Mouse (Mus musculus) CD8-positive naive resting alpha-beta T cell, adult 57 days (primary cell): ENCODE results near the gene Pnkp. TPM values are rescaled to one million over a fixed set of nuclear protein-coding genes. Genes with fewer than 3 reads are reported as not detected.

Experiments used
- total RNA-seq: library from RNA; stranded (reverse); gene quantifications from one replicate; pipeline ENCODE4 v1.2.4, GENCODE M21; 2023

Pnkp gene
- total RNA-seq: 46.8 TPM

GRCm38 (mm10) chr7:44857042-44857552 lies at the start of gene Pnkp:
Pnkp (plus strand) TSS chr7:44857139.

DNA sequence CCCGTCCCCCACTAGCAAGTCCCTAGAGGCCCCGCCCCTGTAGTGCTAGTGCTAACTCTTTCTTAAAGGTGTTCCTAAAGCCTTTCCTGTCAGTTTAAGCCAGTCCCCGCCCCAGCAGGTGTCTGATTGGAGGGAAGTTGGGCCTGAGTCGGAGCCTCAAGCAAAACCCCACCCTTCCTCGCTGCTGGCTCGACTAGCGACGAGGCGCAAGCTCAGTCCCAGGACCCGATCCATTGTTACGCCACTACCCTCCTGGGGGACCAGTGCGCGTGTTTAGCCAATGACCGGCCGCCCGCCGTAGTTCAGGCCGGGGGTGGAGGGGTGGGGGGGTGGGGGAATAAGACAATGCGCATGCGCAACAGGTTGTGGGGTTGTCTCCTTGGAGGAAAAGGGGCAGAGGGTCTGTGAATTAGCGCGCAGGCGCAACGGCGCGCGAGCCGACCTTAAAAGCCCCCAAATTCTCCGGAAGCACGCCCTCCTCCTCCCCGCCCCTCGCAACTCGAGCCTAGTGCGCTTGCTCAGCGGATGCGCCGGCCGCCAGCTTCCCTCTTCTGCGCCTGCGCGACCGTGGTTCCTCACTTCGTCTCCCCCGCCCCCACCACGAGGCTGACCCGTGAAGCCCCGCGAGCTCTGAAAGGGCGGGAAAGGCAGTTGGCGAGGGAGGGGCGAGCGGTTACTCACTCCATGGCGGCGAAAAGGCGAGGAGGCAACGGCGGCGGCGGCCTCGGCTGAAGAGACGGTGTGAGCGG lies 41.0 kb upstream of the Pnkp start, which contains the start of the genes Nup62 and Il4i1:
Nup62 (plus strand) TSS at position 368 of the 749 bp plus-strand sequence.
Il4i1 (plus strand) TSS at position 667 of the 749 bp plus-strand sequence.

DNA sequence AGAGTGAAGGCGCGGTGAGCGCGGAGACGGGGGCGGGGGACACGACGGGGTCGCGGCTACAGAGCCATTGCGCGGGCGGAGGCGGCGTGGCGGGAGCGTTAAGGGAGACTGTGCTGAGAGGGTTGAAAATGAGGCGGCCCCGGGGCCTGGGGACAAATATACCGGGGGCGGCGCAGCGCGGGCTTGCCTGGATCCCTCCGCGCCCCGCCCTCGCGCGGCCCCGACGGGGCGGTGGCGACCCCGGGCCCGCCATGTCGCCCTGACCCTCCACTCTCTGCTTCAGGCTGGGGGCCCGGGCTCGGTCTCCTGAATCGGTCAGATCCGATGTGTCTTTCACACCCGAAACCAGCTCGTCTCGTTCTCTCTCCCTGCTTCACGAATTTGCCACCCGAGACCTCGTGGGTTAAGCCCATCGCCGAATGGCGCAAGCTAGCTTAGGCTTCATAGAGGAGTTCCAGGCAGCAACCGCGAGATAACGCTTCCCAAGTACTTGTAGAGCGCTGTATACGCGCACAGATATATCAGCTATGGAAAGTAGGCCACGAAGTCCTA lies 40.4 kb upstream of the Pnkp start, which contains the start of gene Atf5:
Atf5 (minus strand) TSS at position 189 of the 552 bp plus-strand sequence.

GRCm38 (mm10) chr7:44848561-44849415 lies 8.2 kb upstream of the Pnkp start, which contains the start of the genes Akt1s1 and Tbc1d17:
Akt1s1 (plus strand) TSS chr7:44848991.
Tbc1d17 (minus strand) TSS chr7:44849079.

GRCm38 (mm10) chr7:44869697-44870528 lies 13.0 kb downstream of the Pnkp start, which contains the start of gene Ptov1:
Ptov1 (minus strand) TSS chr7:44869788.

DNA sequence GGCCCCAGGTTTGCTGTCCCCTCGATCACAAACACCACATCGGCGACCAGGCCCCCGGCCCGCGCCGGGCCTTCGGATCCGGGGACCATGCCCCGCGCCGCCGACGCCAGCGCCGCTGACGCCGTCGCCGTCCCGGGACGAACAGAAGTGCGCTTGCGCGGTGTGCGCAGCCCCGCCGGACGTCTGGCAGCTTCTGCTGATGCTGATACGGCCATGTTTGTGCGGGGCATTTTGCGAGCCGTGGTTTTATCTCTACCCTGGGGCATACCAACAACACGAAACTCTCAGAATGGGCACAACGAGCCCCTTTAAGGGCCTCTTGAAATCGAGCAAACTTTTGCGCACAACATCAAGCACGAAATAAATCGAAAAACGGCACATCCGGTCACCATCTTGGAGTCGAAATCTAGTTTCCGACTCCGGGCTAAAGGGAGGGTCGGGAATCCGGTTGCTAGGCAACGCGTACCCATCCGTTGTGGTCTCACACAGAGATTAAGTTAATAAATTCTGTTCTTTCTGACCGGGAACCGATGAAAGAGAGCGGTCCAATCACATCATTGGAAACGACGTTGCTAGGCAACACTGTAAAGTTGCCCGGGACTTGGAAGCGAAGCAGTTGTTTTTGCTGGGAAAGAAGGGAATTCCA lies 35.5 kb downstream of the Pnkp start, which contains the start of gene Med25:
Med25 (minus strand) TSS at position 437 of the 646 bp plus-strand sequence.

DNA sequence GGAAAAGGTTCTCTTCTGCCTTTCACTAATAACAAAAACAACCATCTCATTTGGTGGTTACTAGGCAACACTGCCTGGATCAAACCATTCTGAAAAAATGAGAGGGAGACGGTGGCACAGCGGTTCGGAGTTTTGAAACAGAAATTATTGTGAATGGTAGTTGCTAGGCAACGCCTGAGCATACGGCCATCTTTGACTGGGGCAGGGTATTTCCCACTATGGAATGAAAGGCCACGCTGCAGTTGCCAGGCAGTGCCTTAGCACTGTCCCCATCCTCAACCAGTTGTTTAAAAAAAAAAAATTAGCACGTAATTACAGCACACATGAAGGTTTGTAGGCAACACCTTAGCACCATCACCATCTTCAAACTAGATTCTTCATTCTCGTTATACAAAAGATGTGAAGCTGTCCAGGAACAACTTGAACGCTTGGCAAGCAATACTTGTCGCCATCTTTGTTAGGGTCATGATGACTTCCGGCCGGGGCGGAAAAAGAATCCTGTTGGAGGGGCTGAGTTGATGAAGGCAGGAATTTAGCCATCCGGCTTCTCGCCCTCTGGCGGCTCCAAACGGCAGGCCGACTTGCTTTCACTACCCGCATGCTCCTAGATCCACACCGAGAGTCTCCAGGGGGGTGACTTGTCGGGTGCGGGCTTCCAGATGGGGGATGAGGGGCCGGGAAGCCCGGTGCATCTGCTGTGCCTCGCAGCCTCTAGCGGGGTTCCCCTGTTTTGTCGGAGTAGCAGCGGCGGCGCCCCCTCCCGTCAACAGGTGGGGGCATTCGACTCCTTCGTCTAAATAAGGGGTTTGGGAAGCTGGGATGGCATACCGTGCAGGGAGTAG lies 38.9 kb downstream of the Pnkp start, which contains the start of gene Fuz:
Fuz (plus strand) TSS at position 487 of the 842 bp plus-strand sequence.

Other genes with a start within 250 kb of the Pnkp start
- gene Myh14, start 186.3 kb upstream of the Pnkp start, total RNA-seq: not detected
- gene Izumo2, start 148.4 kb upstream of the Pnkp start, total RNA-seq: not detected
- 74.9 TPM for gene Vrk3, start 108.7 kb upstream of the Pnkp start, total RNA-seq
- 1.3 TPM for gene Zfp473, start 106.1 kb upstream of the Pnkp start, total RNA-seq
- 45.1 TPM for gene Nup62, start 41.1 kb upstream of the Pnkp start, total RNA-seq
- gene Il4i1, start 40.8 kb upstream of the Pnkp start, total RNA-seq: 14.0 TPM
- 4.8 TPM for gene Atf5, start 40.5 kb upstream of the Pnkp start, total RNA-seq
- gene Akt1s1, start 8.1 kb upstream of the Pnkp start, total RNA-seq: 47.0 TPM
- gene Tbc1d17, start 8.1 kb upstream of the Pnkp start, total RNA-seq: 80.3 TPM
- 26.6 TPM for gene Ptov1, start 12.6 kb downstream of the Pnkp start, total RNA-seq
- 62.0 TPM for gene Med25, start 35.6 kb downstream of the Pnkp start, total RNA-seq
- 23.6 TPM for gene Fuz, start 38.9 kb downstream of the Pnkp start, total RNA-seq
- 88.4 TPM for gene Ap2a1, start 72.4 kb downstream of the Pnkp start, total RNA-seq
- gene Tsks, start 86.1 kb downstream of the Pnkp start, total RNA-seq: not detected
- not detected for gene Cpt1c, start 117.7 kb downstream of the Pnkp start, total RNA-seq
- gene Prmt1, start 129.4 kb downstream of the Pnkp start, total RNA-seq: 147 TPM
- gene Irf3, start 140.5 kb downstream of the Pnkp start, total RNA-seq: 127 TPM
- gene Bcl2l12, start 141.6 kb downstream of the Pnkp start, total RNA-seq: 20.4 TPM
- gene Scaf1, start 159.2 kb downstream of the Pnkp start, total RNA-seq: 77.3 TPM
- 11.4 TPM for gene Rras, start 160.8 kb downstream of the Pnkp start, total RNA-seq
- gene Prr12, start 195.7 kb downstream of the Pnkp start, total RNA-seq: 65.4 TPM
- gene Nosip, start 205.3 kb downstream of the Pnkp start, total RNA-seq: 59.3 TPM
- 1.7 TPM for gene Prrg2, start 205.5 kb downstream of the Pnkp start, total RNA-seq
- gene Rcn3, start 235.1 kb downstream of the Pnkp start, total RNA-seq: 28.4 TPM
- 49.4 TPM for gene Fcgrt, start 246.7 kb downstream of the Pnkp start, total RNA-seq